8 mouse cellular contexts compared by ENCODE assay signal in genomic region chr5:121220732-121221301, GRCm38 (mm10). TPM values are rescaled to one million over a fixed set of nuclear protein-coding genes. Genes with fewer than 3 reads are reported as not detected.
DNase-seq lines count a peak whose midpoint lies in the region; ATAC-seq lines count a peak whose summit lies in the region.

No protein-coding gene starts in this region.

- peak overlapping the region; percentile 67; the same call in 1 of the 2 replicates for H3K27ac ChIP-seq in embryonic facial prominence, embryonic 11.5 days (replicated peaks; ENCODE audit: low read depth, low read length)

- H3K9me3 ChIP-seq in embryonic facial prominence, embryonic 11.5 days (replicated peaks; ENCODE audit: control insufficient read depth, low read length) = no peaks in the 10 kb centered on the region
- no peaks in the 10 kb centered on the region for H3K9me3 ChIP-seq in megakaryocyte, embryonic 14.5 days

- no peaks in the 10 kb centered on the region for H3K27me3 ChIP-seq in embryonic facial prominence, embryonic 11.5 days (ENCODE audit: control insufficient read depth, insufficient read depth, low read length)
- H3K27me3 ChIP-seq in megakaryocyte, embryonic 14.5 days (replicated peaks) = no peaks in the 10 kb centered on the region

- no peaks in the 10 kb centered on the region; the same call in 1 of the 2 replicates for H3K4me1 ChIP-seq in embryonic facial prominence, embryonic 11.5 days (ENCODE audit: control insufficient read depth, insufficient read depth, low read length)
- peaks cover 56% of the 10 kb centered on the region for H3K4me1 ChIP-seq in megakaryocyte, embryonic 14.5 days

- H3K9ac ChIP-seq in embryonic facial prominence, embryonic 11.5 days (replicated peaks; ENCODE audit: low read length) = peak overlapping the region; percentile 83

- ATAC-seq in embryonic facial prominence, embryonic 11.5 days (replicated peaks; ENCODE audit: insufficient number of reproducible peaks, low FRiP score, low TSS enrichment, low read depth) = 0 out of 2 replicates have a peak, but pooled peaks have one; percentile 30

- intact Hi-C loops in heart, postnatal 14 days (cut with DNase I) = no loop called here
- intact Hi-C loops in left cerebral cortex, postnatal 36 days (cut with DNase I) = no loop called here

- peak overlapping the region; percentile 79 for H3K4me2 ChIP-seq in embryonic facial prominence, embryonic 11.5 days (ENCODE audit: low read depth, low read length)

- peak overlapping the region; percentile 94 for H3K4me3 ChIP-seq in embryonic facial prominence, embryonic 11.5 days (ENCODE audit: low read depth, low read length)
- peak overlapping the region; percentile 95 for H3K4me3 ChIP-seq in megakaryocyte, embryonic 14.5 days (replicated peaks)

- H3K36me3 ChIP-seq in embryonic facial prominence, embryonic 11.5 days (replicated peaks; ENCODE audit: control insufficient read depth, insufficient read depth, low read depth, low read length) = no peaks in the 10 kb centered on the region
- H3K36me3 ChIP-seq in megakaryocyte, embryonic 14.5 days (replicated peaks; ENCODE audit: low read length) = peaks cover 8% of the 10 kb centered on the region

- peak; percentile 36 for DNase-seq in adrenal gland, postnatal 14 days
- DNase-seq in adrenal gland, postnatal 4 days (ENCODE audit: low spot score in 2 of 2) = no peak
- peak; percentile 37 for DNase-seq in NIH3T3 (ENCODE audit: low read depth)
- DNase-seq in embryonic facial prominence, embryonic 11.5 days (ENCODE audit: low spot score) = no peak
- DNase-seq in heart, postnatal 14 days = peak; percentile 31 to 37
- DNase-seq in left cerebral cortex, postnatal 36 days (ENCODE audit: low spot score in 2 of 2) = peak; percentile 26 to 42
- DNase-seq in testis, postnatal 10 days (ENCODE audit: low spot score) = peak; percentile 54

- under 1% methylated on average over 37 of the region's 38 CpGs for WGBS in embryonic facial prominence, embryonic 11.5 days

RNA-seq across cellular contexts. Expression of gene Hectd4, which starts 0.8 kb away (rescaled TPM):
- 21.5 and 27.1 TPM in 2 replicates for total RNA-seq in adrenal gland, postnatal 14 days (2021)
- 10 to 100 TPM; 25.0 to 32.0 TPM for total RNA-seq in adrenal gland, postnatal 4 days (2021)
- 5.7 and 7.2 TPM in 2 replicates for polyA plus RNA-seq in embryonic facial prominence, embryonic 11.5 days (2014; fragmentation: Nextera tagmentation; extraction: Ambion mirVana)
- 10 to 100 TPM; 25.1 to 27.6 TPM for total RNA-seq in heart, postnatal 14 days (2021)
- 100 to 1,000 TPM; 180 to 207 TPM for total RNA-seq in left cerebral cortex, postnatal 36 days (2021)
- 8.6 and 14.0 TPM in 2 replicates for polyA plus RNA-seq in megakaryocyte, embryonic 14.5 days (2012; ENCODE audit: insufficient read depth, low replicate concordance)

RNA-seq across cellular contexts. Expression of gene Rpl6, which starts 16.5 kb away (rescaled TPM):
- total RNA-seq in adrenal gland, postnatal 14 days (2021) = 995 and 1,088 TPM in 2 replicates
- 1,000 to 10,000 TPM; 1,172 to 1,181 TPM for total RNA-seq in adrenal gland, postnatal 4 days (2021)
- 776 and 796 TPM in 2 replicates for polyA plus RNA-seq in embryonic facial prominence, embryonic 11.5 days (2014; fragmentation: Nextera tagmentation; extraction: Ambion mirVana)
- total RNA-seq in heart, postnatal 14 days (2021) = 100 to 1,000 TPM; 556 to 621 TPM
- 100 to 1,000 TPM; 401 to 441 TPM for total RNA-seq in left cerebral cortex, postnatal 36 days (2021)
- polyA plus RNA-seq in megakaryocyte, embryonic 14.5 days (2012; ENCODE audit: insufficient read depth, low replicate concordance) = 95.5 and 547 TPM in 2 replicates

RNA-seq across cellular contexts. Expression of gene Ptpn11, which starts 29.6 kb away (rescaled TPM):
- 98.9 and 120 TPM in 2 replicates for total RNA-seq in adrenal gland, postnatal 14 days (2021)
- total RNA-seq in adrenal gland, postnatal 4 days (2021) = 10 to 100 TPM; 87.4 TPM
- 25.1 and 26.6 TPM in 2 replicates for polyA plus RNA-seq in embryonic facial prominence, embryonic 11.5 days (2014; fragmentation: Nextera tagmentation; extraction: Ambion mirVana)
- 100 to 1,000 TPM; 147 to 166 TPM for total RNA-seq in heart, postnatal 14 days (2021)
- 10 to 100 TPM; 93.7 to 99.3 TPM for total RNA-seq in left cerebral cortex, postnatal 36 days (2021)
- 45.4 and 67.9 TPM in 2 replicates for polyA plus RNA-seq in megakaryocyte, embryonic 14.5 days (2012; ENCODE audit: insufficient read depth, low replicate concordance)

Comparison
In these comparisons a context has a peak if more than half of its experiments do, and no peak if none do; other contexts are left out.
1. DNase-seq: peak in adrenal gland, postnatal 14 days (single experiment), NIH3T3 (single experiment), heart, postnatal 14 days (2 of 2), left cerebral cortex, postnatal 36 days (2 of 2) and testis, postnatal 10 days (single experiment); none in adrenal gland, postnatal 4 days (0 of 2) and embryonic facial prominence, embryonic 11.5 days (single experiment).